Mouse (Mus musculus): ENCODE results near the gene Adam1b.
"Not testable (repeated sequence)": the region's sequence is repeated elsewhere in the genome, so short reads cannot be mapped to it uniquely, and the experiment has no call there.

DNA sequence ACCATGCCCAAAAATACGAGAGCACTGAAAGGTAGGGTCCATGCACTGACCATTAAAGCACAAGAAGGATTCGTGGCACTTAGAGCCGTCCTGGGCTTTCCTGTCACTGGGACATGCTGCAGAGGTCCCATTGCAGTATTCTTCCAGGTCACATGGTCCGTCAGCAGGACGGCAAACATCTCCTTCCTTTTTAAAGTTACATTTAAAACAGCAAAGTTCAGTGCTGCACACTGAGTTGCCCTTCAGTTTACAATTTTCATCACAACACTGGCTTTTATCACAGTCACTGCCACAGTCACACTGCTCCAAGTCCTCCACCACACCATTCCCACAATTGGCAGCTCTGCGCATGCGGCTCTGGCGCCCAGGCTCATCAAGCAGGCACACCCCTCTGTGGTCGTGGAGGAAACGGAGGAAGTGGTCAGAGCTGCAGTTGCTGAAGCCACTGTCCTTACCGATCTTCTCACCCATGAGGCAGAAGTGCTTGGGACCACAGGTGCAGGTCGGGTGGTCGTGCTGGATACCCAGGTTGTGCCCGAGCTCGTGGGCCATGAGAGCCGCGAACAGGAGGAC lies 1.7 kb downstream of the Adam1b start:
- TF ChIP-seq CTCF, EP300 (IDR thresholded peaks at IDR 0.05; ENCODE audit: low read depth): not testable (repeated sequence)
